Mouse (Mus musculus) testis, adult 2 months (tissue): ENCODE results near the gene Svs5. TPM values are rescaled to one million over a fixed set of nuclear protein-coding genes. Genes with fewer than 3 reads are reported as not detected.
A peak's percentile ranks its signal among the peaks of the same experiment; 100 is the strongest.
"Not testable (repeated sequence)": the region's sequence is repeated elsewhere in the genome, so short reads cannot be mapped to it uniquely, and the experiment has no call there.

Source experiments
- H3K27ac ChIP-seq: fragments of 200-500 bp; 2 replicates; pipeline ENCODE4 v1.5.1; 2012; ENCODE audit warnings: low read depth, low read length; ENCODE audit not compliant: control insufficient read depth, insufficient read depth
- H3K27me3 ChIP-seq: fragments of 200-500 bp; 2 replicates; pipeline ENCODE4 v1.6.1; 2012; ENCODE audit warnings: mild to moderate bottlenecking, low read length, moderate library complexity; ENCODE audit not compliant: control insufficient read depth, insufficient read depth
- H3K36me3 ChIP-seq: fragments of 200-500 bp; 2 replicates; pipeline ENCODE4 v1.6.1; 2012; ENCODE audit warnings: mild to moderate bottlenecking, low read length; ENCODE audit not compliant: control insufficient read depth, insufficient read depth
- H3K4me1 ChIP-seq: fragments of 200-500 bp; 2 replicates; pipeline ENCODE4 v1.6.1; 2012; ENCODE audit warnings: low read length; ENCODE audit not compliant: control insufficient read depth, insufficient read depth
- H3K4me3 ChIP-seq: fragments of 200-500 bp; 2 replicates; pipeline ENCODE4 v1.5.1; 2012; ENCODE audit warnings: low read depth, mild to moderate bottlenecking, low read length, moderate library complexity, mixed read lengths; ENCODE audit not compliant: control insufficient read depth
- CTCF ChIP-seq: fragments of 200-500 bp; IDR thresholded peaks from 2 replicates; pipeline ENCODE4 v1.5.1; 2012; ENCODE audit warnings: low read depth, mild to moderate bottlenecking, inconsistent platforms, low read length, moderate library complexity; ENCODE audit not compliant: control insufficient read depth, insufficient read depth, insufficient replicate concordance
- POLR2A ChIP-seq: fragments of 200-500 bp; IDR thresholded peaks from 2 replicates; pipeline ENCODE4 v1.6.1; 2012; ENCODE audit warnings: low read depth, mild to moderate bottlenecking, inconsistent platforms, low read length, moderate library complexity; ENCODE audit not compliant: control insufficient read depth
- polyA plus RNA-seq: library from polyadenylated mRNA; depleted of rRNA; stranded (reverse); fragments of >200 nt; gene quantifications from 2 replicates; pipeline ENCODE4 v1.2.3, GENCODE M21; 2012; rRNA removed

Svs5 gene
- polyA plus RNA-seq = 3.4 and 4.2 TPM in 2 replicates

DNA sequence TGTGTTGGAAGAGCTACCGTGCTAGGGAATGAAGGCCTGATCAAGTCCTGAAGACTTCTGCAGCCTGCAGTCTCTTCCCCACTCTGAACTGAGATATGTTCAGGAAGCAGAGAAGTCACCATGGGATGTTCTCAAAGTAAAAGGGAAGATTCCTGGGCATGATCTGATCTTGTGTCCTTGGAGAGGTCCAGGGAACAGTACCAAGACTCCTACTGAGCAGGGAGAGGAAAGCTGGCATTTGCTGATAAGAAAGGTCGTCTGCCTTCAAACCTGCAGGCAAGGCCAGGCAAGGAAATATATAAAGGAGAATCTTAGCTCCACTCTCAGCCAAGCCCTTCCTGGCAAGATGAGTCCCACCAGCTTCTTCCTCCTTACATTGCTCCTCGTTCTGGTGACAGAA is at the start of gene Svs5:
Gene Svs5, plus strand, starts transcription at position 301 of the 400 bp plus-strand sequence.
- H3K36me3 ChIP-seq, H3K4me1 ChIP-seq, H3K27me3 ChIP-seq, H3K27ac ChIP-seq: not testable (repeated sequence)
- H3K4me3 ChIP-seq = peak within 1 kb of the TSS; percentile 81

DNA sequence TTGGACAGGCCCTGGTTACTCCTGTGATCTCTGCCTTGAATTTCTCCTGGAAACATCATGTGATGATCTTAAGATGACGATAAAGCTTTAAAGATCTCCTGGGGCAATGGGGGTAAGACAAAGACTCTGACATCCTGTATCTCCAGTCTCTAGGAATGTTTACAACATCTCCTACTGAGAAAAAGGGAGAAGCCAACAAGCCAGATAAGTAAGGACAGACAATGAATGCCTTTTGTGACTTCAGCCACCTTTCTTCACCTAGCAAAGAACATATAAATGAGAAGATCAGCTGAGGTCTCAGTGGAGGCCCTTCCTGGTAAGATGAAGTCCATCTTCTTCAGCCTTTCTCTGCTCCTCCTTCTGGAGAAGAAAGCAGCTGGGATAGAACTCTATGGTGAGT is 43.6 kb upstream of the Svs5 start, which contains the start of gene Svs3a:
Gene Svs3a, plus strand, starts transcription at position 301 of the 400 bp plus-strand sequence.
- not testable (repeated sequence) for H3K36me3 ChIP-seq, H3K27ac ChIP-seq, H3K27me3 ChIP-seq, H3K4me1 ChIP-seq, H3K4me3 ChIP-seq

DNA sequence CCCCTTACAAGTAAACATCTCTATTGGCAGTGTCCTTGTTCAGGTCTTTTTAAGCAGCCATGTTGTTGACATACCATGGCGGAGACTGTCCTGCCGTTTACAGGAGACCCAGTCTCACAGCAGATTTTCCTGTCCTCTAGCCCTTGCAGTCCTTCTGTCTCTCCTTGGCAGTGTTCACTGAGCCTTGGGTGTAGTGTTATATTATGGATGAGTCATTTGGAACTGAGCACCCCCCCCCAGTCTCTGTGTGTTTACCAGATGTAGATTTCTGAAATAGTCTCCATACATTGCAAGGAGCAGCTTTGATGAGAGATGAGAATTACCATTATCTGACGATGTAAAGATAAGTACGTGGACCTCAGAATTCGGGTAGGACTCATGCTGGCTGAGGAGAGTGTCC is 19.9 kb upstream of the Svs5 start:
- H3K36me3 ChIP-seq = no peaks in the 10 kb centered on the region
- H3K27ac ChIP-seq = no peak overlapping the region
- no peaks in the 10 kb centered on the region for H3K4me1 ChIP-seq
- H3K4me3 ChIP-seq = no peak overlapping the region
- no peak for TF ChIP-seq CTCF
- TF ChIP-seq POLR2A = no peak
- H3K27me3 ChIP-seq = no peaks in the 10 kb centered on the region

DNA sequence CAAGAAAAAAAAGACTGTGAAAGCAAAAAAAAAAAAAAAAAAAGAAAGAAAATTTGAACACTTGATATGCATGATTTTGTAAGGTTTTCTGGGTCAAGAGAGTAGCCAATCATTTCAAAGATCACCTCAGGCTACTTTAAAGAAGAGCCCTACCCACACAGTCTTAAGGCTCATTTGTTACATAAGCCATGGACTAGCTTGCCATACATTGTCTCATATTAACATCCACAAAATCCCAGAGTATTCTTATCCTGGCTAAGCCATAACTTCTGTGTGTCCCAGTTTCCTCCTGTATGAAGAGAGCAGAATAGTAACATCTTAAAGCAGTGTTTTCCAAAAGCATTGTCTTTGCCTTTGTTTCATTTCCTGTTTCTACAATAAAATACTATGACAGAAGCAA is 17.1 kb upstream of the Svs5 start:
- not testable (repeated sequence) for H3K27ac ChIP-seq, H3K27me3 ChIP-seq, H3K4me3 ChIP-seq, H3K4me1 ChIP-seq, H3K36me3 ChIP-seq

DNA sequence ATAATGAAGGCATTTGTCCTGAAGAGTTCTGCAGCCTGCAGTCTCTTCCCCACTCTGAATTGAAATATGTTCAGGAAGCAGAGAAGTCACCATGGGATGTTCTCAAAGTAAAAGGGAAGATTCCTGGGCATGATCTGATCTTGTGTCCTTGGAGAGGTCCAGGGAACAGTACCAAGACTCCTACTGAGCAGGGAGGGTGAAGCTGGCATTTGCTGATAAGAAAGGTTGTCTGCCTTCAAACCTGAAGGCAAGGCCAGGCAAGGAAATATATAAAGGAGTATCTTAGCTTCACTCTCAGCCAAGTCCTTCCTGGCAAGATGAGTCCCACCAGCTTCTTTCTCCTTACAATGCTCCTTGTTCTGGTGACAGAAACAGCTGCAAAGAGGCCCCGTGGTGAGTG is 16.1 kb upstream of the Svs5 start, which contains the start of gene Svs6:
Gene Svs6, plus strand, starts transcription at position 301 of the 400 bp plus-strand sequence.
- H3K4me3 ChIP-seq, H3K36me3 ChIP-seq, H3K27ac ChIP-seq, H3K27me3 ChIP-seq, H3K4me1 ChIP-seq: not testable (repeated sequence)

DNA sequence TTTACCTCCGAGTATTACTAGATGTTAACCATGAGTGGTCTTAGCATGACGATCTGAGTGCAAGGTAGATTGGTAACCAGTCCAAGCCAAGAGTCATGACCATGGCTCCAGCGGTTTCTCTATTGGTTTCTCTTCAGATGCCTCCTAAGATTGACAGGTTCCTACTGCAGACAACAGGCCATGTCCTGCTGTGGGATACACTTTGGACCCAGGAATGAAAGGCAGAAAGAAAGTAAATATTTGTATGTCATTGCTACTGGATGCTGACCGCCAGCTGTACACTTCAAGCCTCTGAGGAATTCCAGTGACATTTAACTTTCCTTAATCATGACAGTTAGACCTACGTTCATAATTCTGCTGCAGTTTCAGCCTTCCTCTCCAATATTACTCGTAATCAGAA is 11.6 kb upstream of the Svs5 start:
- H3K4me1 ChIP-seq = no peaks in the 10 kb centered on the region
- H3K27me3 ChIP-seq = no peaks in the 10 kb centered on the region
- H3K36me3 ChIP-seq = no peaks in the 10 kb centered on the region
- no peak overlapping the region for H3K4me3 ChIP-seq
- no peak for TF ChIP-seq CTCF
- no peak for TF ChIP-seq POLR2A
- H3K27ac ChIP-seq = no peak overlapping the region

DNA sequence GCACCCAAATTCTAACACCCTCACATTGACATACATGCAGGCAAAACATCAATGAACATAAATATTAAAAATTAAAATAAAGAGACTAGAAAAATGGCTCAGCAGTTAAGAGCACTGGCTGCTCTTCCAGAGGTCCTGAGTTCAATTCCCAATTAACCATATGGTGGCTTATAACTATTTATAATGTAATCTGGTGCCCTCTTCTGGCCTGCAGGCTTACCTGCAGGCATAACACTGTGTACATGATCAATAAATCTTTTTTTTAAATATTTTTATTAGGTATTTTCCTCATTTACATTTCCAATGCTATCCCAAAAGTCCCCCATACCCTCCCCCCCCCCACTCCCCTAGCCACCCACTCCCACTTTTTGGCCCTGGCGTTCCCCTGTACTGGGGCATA is 11.2 kb downstream of the Svs5 start:
- H3K36me3 ChIP-seq, H3K4me1 ChIP-seq, H3K27me3 ChIP-seq, H3K27ac ChIP-seq, H3K4me3 ChIP-seq: not testable (repeated sequence)

DNA sequence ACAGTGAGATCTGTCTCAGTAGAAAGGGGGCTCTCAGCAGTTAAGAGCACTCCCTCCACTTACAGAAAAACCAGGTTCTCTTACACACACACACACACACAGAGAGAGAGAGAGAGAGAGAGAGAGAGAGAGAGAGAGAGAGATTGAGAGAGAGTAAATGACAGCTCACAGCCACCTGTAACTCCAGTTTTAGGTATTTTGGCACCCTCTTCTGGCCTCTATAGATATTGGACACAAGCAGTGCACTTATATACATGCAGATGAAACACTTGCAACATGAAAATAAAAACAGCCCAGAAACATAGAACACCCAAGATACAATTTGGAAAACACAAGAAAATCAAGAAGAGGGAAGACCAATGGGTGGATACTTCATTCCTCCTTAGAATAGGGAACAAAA is 15.2 kb downstream of the Svs5 start:
- H3K27me3 ChIP-seq, H3K36me3 ChIP-seq, H3K4me1 ChIP-seq, H3K4me3 ChIP-seq, H3K27ac ChIP-seq: not testable (repeated sequence)

DNA sequence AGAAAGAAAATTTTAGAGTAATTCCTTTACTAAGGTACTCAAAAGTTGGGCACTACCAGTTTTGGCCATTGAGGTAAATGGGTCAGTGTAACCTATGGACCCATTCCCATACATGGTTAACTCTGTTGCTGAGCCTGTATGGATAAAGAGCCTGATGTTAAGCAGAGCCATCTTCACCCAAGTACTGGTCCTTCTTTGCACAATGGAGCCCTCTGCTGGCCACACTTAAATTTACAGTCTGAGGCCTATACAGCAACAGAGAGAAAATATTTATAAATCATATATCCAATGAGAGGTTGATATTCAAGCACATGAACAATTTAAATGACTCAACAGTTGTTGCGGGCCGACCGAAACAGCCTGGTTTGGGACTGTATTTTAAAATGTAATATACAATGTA is 16.4 kb downstream of the Svs5 start:
- H3K27ac ChIP-seq = no peak overlapping the region
- no peak overlapping the region for H3K4me3 ChIP-seq
- H3K4me1 ChIP-seq = peaks cover 4% of the 10 kb centered on the region; the same call in 1 of the 2 replicates
- H3K36me3 ChIP-seq = no peaks in the 10 kb centered on the region
- H3K27me3 ChIP-seq = no peaks in the 10 kb centered on the region
- TF ChIP-seq POLR2A (no peak), CTCF (no peak)
